Mouse (Mus musculus) CD4-positive naive resting alpha-beta T cell, adult 76 days (primary cell): Measurements from ENCODE around the gene Rpa2. TPM values are rescaled to one million over a fixed set of nuclear protein-coding genes. Genes with fewer than 3 reads are reported as not detected.

Source experiments
- total RNA-seq: library from RNA; stranded (reverse); gene quantifications from one replicate; pipeline ENCODE4 v1.2.4, GENCODE M21; 2023

The Rpa2 gene
- total RNA-seq = 52.1 TPM

DNA sequence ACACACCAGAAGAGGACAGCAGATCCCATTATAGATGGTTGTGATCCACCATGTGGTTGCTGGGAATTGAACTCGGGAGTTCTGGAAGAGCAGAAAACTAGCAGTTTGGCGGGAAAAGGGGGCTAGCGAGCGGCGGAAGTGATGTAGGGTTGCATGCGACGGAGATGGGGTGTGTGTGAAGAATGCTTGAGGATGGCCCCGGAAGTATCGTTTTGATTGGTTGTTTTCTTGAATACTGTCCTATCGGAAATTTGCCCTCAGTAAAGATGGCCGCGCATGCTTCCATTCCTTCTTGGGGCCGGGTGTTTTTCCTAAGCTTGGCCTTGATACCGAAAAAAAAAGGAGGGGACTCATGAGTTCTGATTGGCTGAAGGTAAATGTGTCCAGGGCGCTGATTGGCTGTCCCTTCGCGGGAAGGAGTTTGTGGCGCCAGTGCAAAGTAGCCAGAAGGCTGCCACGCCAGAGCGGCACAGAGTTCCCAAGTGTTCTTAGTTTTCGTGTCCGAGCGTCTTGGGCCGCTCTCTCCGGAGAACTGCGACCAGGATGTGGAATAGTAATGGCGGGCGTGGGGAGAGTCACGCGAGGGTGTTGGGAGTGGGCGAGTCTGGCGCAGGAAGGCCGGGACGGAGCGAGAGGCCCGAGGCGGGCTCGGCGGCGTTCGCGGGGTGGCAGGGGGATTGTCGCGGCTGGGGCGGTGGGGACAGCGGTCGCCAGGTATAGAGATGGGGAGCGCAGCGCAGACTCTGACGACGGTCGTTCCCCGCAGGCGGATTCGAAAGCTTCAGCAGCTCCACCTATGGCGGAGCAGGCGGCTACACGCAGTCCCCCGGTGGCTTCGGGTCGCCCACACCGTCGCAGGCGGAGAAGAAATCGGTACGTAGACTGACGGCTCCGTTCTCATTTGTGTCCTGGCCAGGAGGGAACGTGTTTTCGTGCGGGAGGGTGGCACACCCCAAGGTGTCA is at the start of gene Rpa2:
Gene Rpa2 (plus strand): TSS at position 419 of the 963 bp plus-strand sequence.

DNA sequence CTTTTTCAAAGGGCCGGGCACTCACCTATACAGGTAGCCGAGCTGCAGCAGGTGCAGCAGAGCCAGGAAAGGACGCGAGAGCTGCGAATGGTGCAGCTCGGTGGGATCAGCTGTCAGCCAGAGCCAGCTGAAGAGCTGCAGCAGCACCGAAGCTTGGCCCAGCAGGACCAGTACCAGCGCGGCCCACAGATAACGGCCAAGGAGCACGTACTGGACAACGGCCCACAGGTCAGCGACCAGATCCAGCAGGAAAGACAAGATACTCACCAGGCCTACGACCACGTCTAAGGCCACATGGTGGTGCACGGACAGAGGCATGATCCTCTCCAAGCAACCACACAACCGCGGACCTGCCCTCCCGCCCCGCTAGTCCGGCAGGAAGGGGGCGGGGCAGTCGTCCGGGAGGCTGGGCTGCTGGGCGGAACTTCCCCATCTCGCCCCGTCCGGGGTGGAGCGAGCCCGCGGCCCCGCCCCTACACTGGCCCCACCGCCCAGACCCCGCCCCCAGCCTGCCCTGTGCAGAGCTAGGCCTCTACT is 35.9 kb upstream of the Rpa2 start, which contains the start of gene Xkr8:
Gene Xkr8 (minus strand): TSS at position 399 of the 537 bp plus-strand sequence.

GRCm38 (mm10) chr4:132756974-132757373 is 11.2 kb upstream of the Rpa2 start, which contains the start of gene Smpdl3b:
Smpdl3b (minus strand) TSS chr4:132757252.

GRCm38 (mm10) chr4:132796196-132796886 is 28.2 kb downstream of the Rpa2 start, which contains the start of gene Themis2:
Themis2 (minus strand) TSS chr4:132796387.

Other genes starting within 250 kb of the Rpa2 start
- gene Atpif1, start 234.7 kb upstream of the Rpa2 start, total RNA-seq = 48.2 TPM
- 117 TPM for gene Dnajc8, start 232.8 kb upstream of the Rpa2 start, total RNA-seq
- 0.79 TPM for gene Ptafr, start 204.3 kb upstream of the Rpa2 start, total RNA-seq
- gene Eya3, start 129.3 kb upstream of the Rpa2 start, total RNA-seq = 58.7 TPM
- gene Xkr8, start 35.8 kb upstream of the Rpa2 start, total RNA-seq = 2.2 TPM
- not detected for gene Smpdl3b, start 11.1 kb upstream of the Rpa2 start, total RNA-seq
- 11.3 TPM for gene Themis2, start 28.1 kb downstream of the Rpa2 start, total RNA-seq
- 45.2 TPM for gene Ppp1r8, start 74.8 kb downstream of the Rpa2 start, total RNA-seq
- gene Stx12, start 116.2 kb downstream of the Rpa2 start, total RNA-seq = 11.8 TPM
- gene Fam76a, start 154.2 kb downstream of the Rpa2 start, total RNA-seq = 38.3 TPM
- 4.5 TPM for gene Fgr, start 205.8 kb downstream of the Rpa2 start, total RNA-seq
- gene Ahdc1, start 242.9 kb downstream of the Rpa2 start, total RNA-seq = 65.2 TPM